Mouse (Mus musculus): ENCODE results near the gene Zfp94. TPM values are rescaled to one million over a fixed set of nuclear protein-coding genes. Genes with fewer than 3 reads are reported as not detected.
A peak's percentile ranks its signal among the peaks of the same experiment; 100 is the strongest.

Zfp94 gene
- total RNA-seq (2014; rRNA removed) (13.3 and 25.0 TPM in 2 replicates), polyA plus RNA-seq (2015; fragmentation: Nextera tagmentation; extraction: Ambion mirVana) (17.4 and 22.9 TPM in 2 replicates)

DNA sequence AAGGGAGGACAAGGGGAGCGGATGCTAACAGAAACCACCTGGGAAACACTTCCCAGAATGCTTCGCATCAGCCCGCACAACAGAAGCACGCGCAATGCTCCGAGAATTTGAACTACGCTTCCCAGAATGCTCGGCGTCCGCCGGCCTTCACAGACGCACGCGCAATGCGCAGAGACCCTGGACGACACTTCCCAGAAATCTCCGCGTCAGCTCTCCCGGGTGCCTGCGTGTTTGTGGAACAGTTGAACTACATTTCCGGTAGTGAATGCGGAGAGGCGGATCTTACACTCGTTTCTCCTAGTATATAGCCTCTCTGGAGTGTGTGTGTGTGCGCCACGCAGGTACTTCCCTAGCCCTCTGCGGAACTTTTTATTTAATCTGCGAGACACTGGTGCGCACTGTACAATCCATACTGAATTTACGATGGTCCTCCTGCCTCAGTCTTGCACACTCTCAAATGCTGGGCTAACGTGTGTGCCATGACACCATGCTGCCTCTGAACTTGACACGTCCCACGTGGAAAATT is at the start of gene Zfp94:
Zfp94 (minus strand) TSS at position 100 of the 526 bp plus-strand sequence.
- peak within 1 kb of the TSS; percentile 84 for H3K9ac ChIP-seq (replicated peaks; ENCODE audit: low read length, poor library complexity, severe bottlenecking)
- no peak for TF ChIP-seq CTCF (IDR thresholded peaks at IDR 0.05)
- H3K27ac ChIP-seq (ENCODE audit: low read depth, low read length): peak within 1 kb of the TSS; percentile 81
- H3K9me3 ChIP-seq (ENCODE audit: low read length): no peaks in the 10 kb centered on the region
- peaks cover 10% of the 10 kb centered on the region; the same call in 1 of the 2 replicates for H3K36me3 ChIP-seq (ENCODE audit: insufficient read depth, low read length)
- ATAC-seq (ENCODE audit: low FRiP score) (peak; percentile 95), DNase-seq (ENCODE audit: low spot score) (peak; percentile 98)
- no peaks in the 10 kb centered on the region; the same call in 1 of the 2 replicates for H3K4me1 ChIP-seq (ENCODE audit: insufficient read depth, low read length)
- peak within 1 kb of the TSS; percentile 73 for H3K4me2 ChIP-seq (ENCODE audit: low read depth, low read length, poor library complexity, severe bottlenecking)
- 2% methylated on average over 33 of the region's 33 CpGs for WGBS
- H3K27me3 ChIP-seq (ENCODE audit: insufficient read depth, low read length): no peaks in the 10 kb centered on the region
- H3K4me3 ChIP-seq (ENCODE audit: low read depth, low read length): peak within 1 kb of the TSS; percentile 59

- 78% methylated on average over 5 of the region's 5 CpGs for WGBS
- H3K27ac ChIP-seq (ENCODE audit: low read depth, low read length): no peak overlapping the region
- H3K4me3 ChIP-seq (ENCODE audit: low read depth, low read length): no peak overlapping the region
- no peak overlapping the region for H3K4me2 ChIP-seq (ENCODE audit: low read depth, low read length, poor library complexity, severe bottlenecking)
- no peaks in the 10 kb centered on the region for H3K36me3 ChIP-seq (ENCODE audit: insufficient read depth, low read length)
- no peaks in the 10 kb centered on the region for H3K9me3 ChIP-seq (ENCODE audit: low read length)
- H3K27me3 ChIP-seq (ENCODE audit: insufficient read depth, low read length): no peaks in the 10 kb centered on the region
- DNase-seq (ENCODE audit: low spot score) (no peak), ATAC-seq (ENCODE audit: low FRiP score) (peak; percentile 51; the same call in 1 of the 2 replicates)
- no peaks in the 10 kb centered on the region for H3K4me1 ChIP-seq (ENCODE audit: insufficient read depth, low read length)
- no peak overlapping the region for H3K9ac ChIP-seq (replicated peaks; ENCODE audit: low read length, poor library complexity, severe bottlenecking)
- no peak for TF ChIP-seq CTCF (IDR thresholded peaks at IDR 0.05)
These were observed 49.0 kb upstream of the Zfp94 start for GRCm38 (mm10) chr7:24365258-24366014.

- H3K27ac ChIP-seq (ENCODE audit: low read depth, low read length): no peak overlapping the region
- H3K4me2 ChIP-seq (ENCODE audit: low read depth, low read length, poor library complexity, severe bottlenecking): no peak overlapping the region
- H3K9ac ChIP-seq (replicated peaks; ENCODE audit: low read length, poor library complexity, severe bottlenecking): no peak overlapping the region
- H3K4me1 ChIP-seq (ENCODE audit: insufficient read depth, low read length): no peaks in the 10 kb centered on the region
- DNase-seq (ENCODE audit: low spot score) (peak; percentile 93), ATAC-seq (ENCODE audit: low FRiP score) (peak; percentile 53; the same call in 1 of the 2 replicates)
- H3K27me3 ChIP-seq (ENCODE audit: insufficient read depth, low read length): no peaks in the 10 kb centered on the region
- no peaks in the 10 kb centered on the region for H3K9me3 ChIP-seq (ENCODE audit: low read length)
- peak; percentile 92 for TF ChIP-seq CTCF (IDR thresholded peaks at IDR 0.05)
- no peak overlapping the region for H3K4me3 ChIP-seq (ENCODE audit: low read depth, low read length)
- H3K36me3 ChIP-seq (ENCODE audit: insufficient read depth, low read length): no peaks in the 10 kb centered on the region
- 21% methylated on average over 10 of the region's 10 CpGs for WGBS
These were observed 48.4 kb upstream of the Zfp94 start for GRCm38 (mm10) chr7:24364827-24365226.

- H3K27ac ChIP-seq (ENCODE audit: low read depth, low read length): no peak overlapping the region
- no peaks in the 10 kb centered on the region for H3K9me3 ChIP-seq (ENCODE audit: low read length)
- H3K4me1 ChIP-seq (ENCODE audit: insufficient read depth, low read length): no peaks in the 10 kb centered on the region
- no peak overlapping the region for H3K4me3 ChIP-seq (ENCODE audit: low read depth, low read length)
- ATAC-seq (ENCODE audit: low FRiP score): no peak
- peak; percentile 53 for DNase-seq (ENCODE audit: low spot score)
- no peaks in the 10 kb centered on the region for H3K36me3 ChIP-seq (ENCODE audit: insufficient read depth, low read length)
- H3K27me3 ChIP-seq (ENCODE audit: insufficient read depth, low read length): no peaks in the 10 kb centered on the region
- H3K9ac ChIP-seq (replicated peaks; ENCODE audit: low read length, poor library complexity, severe bottlenecking): no peak overlapping the region
- 26% methylated on average over 7 of the region's 7 CpGs for WGBS
- peak; percentile 68 for TF ChIP-seq CTCF (IDR thresholded peaks at IDR 0.05)
- H3K4me2 ChIP-seq (ENCODE audit: low read depth, low read length, poor library complexity, severe bottlenecking): no peak overlapping the region
These were observed 46.8 kb upstream of the Zfp94 start for GRCm38 (mm10) chr7:24363228-24363627.

- Histone ChIP-seq H3K4me2 (ENCODE audit: low read depth, low read length, poor library complexity, severe bottlenecking) (no peak overlapping the region), H3K9ac (replicated peaks; ENCODE audit: low read length, poor library complexity, severe bottlenecking) (no peak overlapping the region), H3K4me3 (ENCODE audit: low read depth, low read length) (no peak overlapping the region), H3K27me3 (ENCODE audit: insufficient read depth, low read length) (no peaks in the 10 kb centered on the region), H3K4me1 (ENCODE audit: insufficient read depth, low read length) (no peaks in the 10 kb centered on the region), H3K27ac (ENCODE audit: low read depth, low read length) (no peak overlapping the region), H3K9me3 (ENCODE audit: low read length) (0 out of 2 replicates have a peak, but pooled peaks cover 2% of the 10 kb centered on the region), H3K36me3 (ENCODE audit: insufficient read depth, low read length) (no peaks in the 10 kb centered on the region)
- TF ChIP-seq CTCF (IDR thresholded peaks at IDR 0.05): peak; percentile 35
- no peak for ATAC-seq (ENCODE audit: low FRiP score)
- no peak for DNase-seq (ENCODE audit: low spot score)
- WGBS: 67% methylated on average over 4 of the region's 4 CpGs
These were observed 44.5 kb upstream of the Zfp94 start for GRCm38 (mm10) chr7:24361001-24361400.

GRCm38 (mm10) chr7:24359269-24359668 is 42.8 kb upstream of the Zfp94 start:
- Histone ChIP-seq H3K9me3 (ENCODE audit: low read length) (0 out of 2 replicates have a peak, but pooled peaks cover 2% of the 10 kb centered on the region), H3K36me3 (ENCODE audit: insufficient read depth, low read length) (no peaks in the 10 kb centered on the region), H3K4me1 (ENCODE audit: insufficient read depth, low read length) (no peaks in the 10 kb centered on the region), H3K9ac (replicated peaks; ENCODE audit: low read length, poor library complexity, severe bottlenecking) (no peak overlapping the region), H3K27me3 (ENCODE audit: insufficient read depth, low read length) (no peaks in the 10 kb centered on the region), H3K27ac (ENCODE audit: low read depth, low read length) (no peak overlapping the region), H3K4me2 (ENCODE audit: low read depth, low read length, poor library complexity, severe bottlenecking) (no peak overlapping the region), H3K4me3 (ENCODE audit: low read depth, low read length) (no peak overlapping the region)
- no peak for DNase-seq (ENCODE audit: low spot score)
- no peak for TF ChIP-seq CTCF (IDR thresholded peaks at IDR 0.05)
- WGBS: 31% methylated on average over 9 of the region's 9 CpGs
- ATAC-seq (ENCODE audit: low FRiP score): no peak

All from midbrain, postnatal 0 days (tissue).